Mouse (Mus musculus) liver (tissue): ENCODE measurements around the gene Phactr4.

Experiments used
- DNase-seq: peaks from one replicate; pipeline ENCODE4 v3.0.0-alpha.2; 2020; ENCODE audit warnings: mixed read lengths

Phactr4 gene

DNA sequence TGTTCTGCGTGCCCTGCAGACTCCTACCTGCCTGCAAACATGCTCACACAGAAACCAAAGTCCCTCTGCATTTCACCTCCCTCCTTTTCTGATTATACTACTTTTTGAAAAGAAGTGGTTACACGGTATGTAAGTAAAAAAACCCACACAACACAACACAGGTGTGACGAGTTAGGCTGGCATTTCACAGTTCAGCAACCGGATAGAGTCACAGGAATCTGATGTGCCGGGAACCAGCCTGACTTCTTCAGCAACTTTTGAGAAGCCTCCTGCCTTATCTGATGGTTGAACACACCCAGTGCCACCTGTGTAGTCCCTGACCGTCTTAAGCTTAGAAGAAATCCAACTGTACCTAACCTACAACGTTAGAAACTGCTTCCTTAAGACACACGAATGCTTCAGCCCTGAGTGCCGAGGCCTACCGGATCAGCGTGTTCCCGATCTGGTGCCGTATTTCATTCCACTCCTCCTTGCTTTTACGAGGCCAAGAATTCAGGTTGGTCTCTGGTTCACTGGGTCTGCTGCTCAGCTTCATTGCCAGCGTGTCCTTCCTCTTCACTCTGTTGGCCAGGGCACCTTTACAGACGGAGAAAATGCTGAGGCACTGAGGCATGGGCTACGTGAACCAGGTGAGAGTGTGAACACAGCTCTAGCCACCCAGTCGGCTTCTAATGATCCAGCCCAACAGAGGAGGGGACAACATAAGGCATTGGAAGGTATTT is 54.6 kb downstream of the Phactr4 start:
- DNase-seq: no peak

DNA sequence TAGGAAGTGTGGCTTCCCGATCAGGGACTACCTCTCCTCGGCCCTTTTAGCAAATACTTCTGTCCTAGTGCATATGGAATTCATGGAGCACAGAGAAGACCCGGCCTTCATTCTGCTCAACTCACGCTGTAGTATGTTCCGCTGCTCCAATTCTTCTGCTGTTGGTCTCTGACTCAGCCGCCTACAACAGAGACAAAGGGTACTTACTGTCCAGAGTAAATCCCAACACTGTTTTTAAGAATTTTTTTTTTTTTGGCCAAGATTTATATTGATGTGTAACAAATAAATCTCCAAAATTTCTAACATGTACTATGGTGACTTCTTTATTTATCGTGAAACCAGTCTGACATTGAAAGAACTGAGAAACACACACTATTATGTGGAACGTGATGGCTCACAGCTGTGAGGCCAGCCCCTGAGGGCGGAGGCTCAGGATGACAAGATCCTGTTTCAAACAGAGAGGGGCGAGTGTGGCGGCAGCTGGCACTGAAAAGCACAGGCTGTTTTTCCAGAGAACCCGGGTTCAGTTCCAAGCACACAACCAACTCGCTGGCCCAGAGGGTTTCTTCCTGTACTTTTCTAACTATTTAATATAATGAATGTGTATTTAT is 56.7 kb downstream of the Phactr4 start:
- DNase-seq: no peak

DNA sequence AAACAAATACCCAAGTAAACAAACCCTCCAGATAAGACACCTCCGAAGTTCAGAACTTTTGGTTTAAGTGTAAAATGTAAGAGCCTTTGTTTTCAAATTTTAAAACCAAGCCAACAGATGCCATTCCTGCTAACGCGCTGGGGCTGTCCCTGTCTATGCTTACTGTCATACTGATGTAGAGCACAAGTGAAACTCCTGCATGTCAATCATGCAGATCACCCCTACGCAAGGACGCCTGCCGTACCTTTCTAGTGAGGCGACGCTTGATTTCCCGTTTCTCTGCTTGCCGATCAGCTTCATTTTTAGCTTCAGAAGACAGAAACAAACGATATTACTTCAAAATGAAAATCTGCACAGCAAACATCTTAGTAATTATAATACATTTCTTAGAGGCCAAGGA is 58.8 kb downstream of the Phactr4 start:
- DNase-seq: no peak

DNA sequence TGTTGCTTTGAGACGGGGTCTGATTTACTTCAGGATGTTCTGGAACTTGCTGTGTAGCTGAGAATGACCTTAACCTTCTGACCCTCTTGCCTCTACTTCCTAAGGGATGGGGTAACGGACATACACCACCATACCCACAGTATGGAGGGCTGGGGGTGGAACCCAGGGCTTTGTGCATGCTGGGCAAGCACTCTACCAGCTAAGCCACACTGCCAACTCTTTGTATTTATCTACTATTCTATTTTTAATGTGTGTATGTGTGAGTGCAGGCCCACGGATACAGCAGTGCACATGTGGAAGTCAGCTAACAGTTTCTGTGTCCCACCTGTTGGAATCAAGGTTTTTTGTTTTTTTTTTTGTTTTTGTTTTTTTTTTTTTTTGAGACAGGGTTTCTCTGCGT is 62.8 kb downstream of the Phactr4 start:
- no peak for DNase-seq

DNA sequence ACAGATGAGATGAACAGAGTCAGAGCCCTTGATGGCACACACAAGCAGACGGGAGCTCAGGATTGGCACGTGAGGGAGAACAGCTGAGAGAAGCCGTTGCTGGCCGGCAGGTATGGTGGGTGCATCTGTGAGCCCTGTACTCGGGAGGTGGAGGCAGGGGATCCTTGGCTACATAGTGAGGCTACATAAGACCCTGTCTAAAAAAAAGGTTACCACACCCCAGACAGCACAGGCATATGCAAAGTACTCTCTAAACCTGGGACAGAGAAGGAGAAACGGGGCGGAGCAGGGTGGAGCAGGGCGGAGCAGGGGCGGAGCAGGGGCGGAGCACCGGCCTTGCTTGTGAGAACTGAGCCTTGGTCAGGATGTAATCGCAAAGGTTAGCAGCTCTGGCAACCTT is 66.1 kb downstream of the Phactr4 start:
- DNase-seq: peak; percentile 92

DNA sequence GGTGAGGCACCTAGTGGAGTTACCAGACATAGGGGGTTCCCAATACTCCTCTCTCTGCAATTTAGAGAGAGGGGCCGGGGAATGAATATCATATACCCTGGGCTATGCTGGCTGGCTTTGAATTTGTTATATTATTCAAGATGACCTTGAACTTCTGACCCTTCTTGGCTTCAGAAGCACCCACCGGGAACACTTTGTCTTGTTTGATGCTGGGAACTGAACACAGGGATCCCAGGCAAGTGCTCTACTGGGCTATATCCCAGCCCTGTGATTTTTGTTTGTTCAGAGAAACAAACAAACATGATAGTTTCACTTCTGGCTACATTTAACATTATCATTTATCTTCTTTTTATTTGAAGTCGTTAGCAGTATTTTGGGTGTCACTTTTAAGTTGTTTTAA is 66.9 kb downstream of the Phactr4 start:
- no peak for DNase-seq

DNA sequence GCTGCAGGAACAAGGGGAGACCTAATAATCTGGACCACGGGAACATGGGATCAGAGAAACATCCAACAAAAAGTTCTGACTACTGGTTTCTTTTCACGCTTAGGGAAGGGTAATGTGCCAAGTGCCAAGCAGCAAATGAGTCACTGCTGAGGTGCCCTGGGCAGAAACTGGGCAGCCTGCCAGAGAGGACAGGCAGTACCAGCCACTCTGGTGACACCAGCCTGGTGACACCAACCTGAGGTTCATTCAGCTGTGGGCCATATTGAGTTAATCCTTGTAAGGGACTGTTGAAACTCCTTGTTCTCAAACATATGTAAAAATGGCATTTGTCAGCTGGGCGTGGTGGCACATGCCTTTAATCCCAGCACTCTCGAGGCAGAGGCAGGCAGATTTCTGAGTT is 67.7 kb downstream of the Phactr4 start:
- no peak for DNase-seq

DNA sequence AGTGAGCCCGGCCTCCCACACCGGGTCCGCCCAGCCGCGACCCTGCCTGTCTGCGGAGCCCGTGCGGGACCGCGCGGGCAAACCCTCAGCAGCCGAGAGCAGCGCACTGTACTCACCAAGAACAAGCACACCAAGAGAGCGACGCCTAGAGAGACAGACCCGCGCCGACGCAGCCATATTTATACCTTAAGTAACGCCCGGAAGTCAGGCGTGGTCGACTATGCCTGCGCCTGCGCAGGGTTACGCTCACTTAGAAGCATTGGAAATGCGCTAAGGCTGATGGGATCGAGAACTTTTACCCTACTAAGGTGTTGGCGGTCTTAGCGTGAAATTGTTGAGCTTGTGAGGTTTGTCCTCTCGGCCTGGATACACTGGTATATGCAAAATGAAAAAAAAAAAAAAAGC is 68.8 kb downstream of the Phactr4 start, which contains the start of gene Rcc1:
Rcc1 (minus strand) TSS at position 125 of the 405 bp plus-strand sequence.
- peak; percentile 94 for DNase-seq

DNA sequence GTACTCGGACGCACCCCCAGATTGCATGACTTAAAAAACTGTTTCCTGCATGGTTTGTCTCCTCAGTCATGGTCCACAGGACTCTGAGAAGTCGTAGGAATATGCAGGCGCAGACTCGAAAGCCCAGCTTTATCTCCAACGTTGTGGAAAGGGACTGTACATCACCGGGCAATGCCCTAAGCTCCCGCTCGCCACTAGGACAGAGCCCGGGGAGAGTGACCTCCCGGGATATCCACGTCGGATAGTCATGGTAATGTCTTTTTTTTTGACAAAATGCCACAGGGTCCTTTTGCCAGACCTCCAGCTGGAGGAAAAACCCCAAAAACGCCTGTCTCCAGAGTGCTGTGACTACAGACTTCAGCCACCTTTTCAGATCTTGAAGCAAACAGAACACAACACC is 69.5 kb downstream of the Phactr4 start:
- peak; percentile 42 for DNase-seq

DNA sequence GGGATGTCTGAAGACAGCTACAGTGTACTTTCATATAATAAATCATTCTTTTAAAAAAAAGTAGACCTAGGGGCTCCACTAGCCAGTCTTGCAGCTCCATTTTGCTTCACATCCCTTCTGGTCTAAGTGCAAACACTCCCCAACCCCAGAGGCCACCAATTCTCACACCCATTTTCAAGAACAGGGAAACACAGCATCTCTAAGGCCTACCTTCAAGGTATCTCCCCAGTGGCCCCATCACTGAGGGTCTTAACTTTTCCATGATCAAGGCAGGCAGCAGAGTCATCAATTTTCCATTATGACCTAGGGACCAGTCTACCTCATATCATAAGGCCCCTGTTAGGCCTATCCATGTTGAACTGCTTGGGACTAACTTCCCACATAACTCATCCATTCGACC is 70.9 kb downstream of the Phactr4 start:
- DNase-seq: no peak

DNA sequence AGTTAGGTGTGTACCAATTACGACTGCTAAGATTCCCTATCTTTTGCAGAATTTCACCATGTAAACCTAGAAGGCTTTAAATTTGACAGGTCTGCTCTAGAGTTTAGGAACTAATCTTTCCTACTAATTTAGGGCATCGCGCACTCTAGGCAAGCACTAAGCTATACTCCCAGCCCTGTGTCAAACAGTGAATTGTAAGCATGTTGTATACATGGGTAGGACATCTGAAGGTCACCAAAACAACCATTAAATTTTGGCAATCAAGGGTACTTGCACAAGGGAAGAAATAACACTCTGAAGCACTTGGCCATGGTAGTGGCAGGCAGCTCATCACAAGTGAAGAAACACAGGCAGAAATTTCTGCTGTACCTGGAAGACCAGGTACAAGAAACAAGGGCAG is 71.4 kb downstream of the Phactr4 start:
- no peak for DNase-seq

DNA sequence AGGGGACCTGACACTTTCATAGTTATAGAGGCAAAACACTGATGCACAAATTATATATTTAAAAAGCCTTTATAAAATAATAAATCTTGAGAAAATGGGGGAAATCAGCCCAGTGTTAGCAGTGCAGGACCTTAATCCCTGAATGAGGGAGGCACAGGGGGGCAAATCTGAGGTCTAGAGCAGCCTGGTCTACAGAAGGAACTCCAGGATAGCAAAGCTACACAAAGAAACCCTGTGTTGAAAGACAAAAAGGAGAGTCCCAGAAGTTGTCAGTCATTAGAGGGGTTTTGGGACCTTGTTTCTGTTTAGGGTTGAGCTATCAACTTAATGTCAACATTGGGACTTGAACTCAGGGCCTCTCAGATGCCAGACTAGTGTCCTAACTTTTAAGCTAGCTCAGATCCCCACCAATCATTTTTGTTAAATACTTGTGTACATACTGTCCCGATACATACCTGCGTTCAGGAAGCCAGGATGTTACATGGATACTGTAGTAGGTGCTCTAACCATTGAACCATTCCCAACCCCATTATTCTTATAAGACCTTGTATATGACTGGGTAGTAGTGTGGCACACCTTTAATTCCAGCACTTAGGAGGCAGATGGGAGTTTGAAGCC is 72.1 kb downstream of the Phactr4 start:
- no peak for DNase-seq

DNA sequence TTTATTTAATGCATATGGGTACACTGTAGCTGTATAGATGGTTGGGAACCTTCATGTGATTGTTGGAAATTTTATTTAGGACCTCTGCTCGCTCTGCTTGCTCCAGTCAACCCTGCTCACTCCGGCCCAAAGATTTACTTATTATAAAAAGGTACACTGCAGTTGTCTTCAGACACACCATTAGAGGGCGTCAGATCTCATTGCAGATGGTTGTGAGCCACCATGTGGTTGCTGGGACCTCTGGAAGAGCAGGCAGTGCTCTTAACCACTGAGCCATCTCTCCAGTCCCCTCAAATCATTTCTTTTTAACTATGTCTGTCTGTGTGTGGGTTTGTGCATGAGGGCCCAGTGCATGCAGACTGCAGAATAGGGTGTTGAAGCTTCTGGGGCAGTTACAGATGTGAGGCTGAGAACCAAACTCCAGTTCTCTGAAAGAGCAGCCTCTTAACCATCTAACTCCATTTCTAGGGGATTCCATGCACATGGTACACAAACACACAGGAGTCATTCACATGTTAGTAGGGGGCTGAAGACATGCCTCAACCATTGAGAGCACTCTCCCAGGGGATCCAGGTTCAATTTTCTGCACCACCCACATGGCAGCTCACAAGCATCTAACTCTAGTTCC is 72.7 kb downstream of the Phactr4 start:
- no peak for DNase-seq

DNA sequence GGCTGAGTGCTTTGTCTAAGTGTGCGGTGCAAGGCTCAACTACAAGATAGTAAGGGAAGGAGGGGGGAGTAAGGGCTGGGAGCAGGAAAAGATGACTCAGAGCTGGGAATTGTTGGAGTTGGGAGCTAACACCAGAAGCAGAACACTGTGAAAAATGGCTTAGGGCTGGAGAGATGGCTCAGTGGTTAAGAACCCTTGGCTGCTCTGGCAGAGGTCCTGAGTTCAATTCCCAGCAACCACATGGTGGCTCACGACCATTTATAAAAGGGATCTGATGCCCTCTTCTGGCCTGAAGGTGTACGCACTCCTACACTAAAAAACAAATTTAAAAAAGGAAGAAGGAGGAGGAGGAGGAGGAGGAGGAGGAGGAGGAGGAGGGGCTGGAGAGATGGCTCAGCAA is 75.6 kb downstream of the Phactr4 start:
- no peak for DNase-seq

DNA sequence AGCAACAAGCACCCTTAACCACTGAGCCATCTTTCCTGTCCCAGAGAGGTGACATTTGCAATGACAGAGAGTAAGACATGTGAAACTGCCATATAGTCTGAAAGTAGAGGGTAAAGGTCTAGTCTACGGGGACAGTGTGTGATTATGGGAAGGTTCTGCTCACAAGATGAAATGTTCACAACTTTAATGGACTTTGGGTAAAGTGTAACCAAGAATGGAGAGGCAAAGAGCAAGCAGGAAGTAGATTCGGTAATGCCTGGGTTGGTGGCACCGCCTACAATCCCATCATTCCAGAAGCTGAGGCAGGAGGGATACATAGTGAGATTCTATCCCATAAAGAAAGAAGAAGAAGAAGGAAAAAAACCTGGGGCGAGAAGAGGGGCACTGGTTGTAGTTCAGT is 76.0 kb downstream of the Phactr4 start:
- DNase-seq: no peak

DNA sequence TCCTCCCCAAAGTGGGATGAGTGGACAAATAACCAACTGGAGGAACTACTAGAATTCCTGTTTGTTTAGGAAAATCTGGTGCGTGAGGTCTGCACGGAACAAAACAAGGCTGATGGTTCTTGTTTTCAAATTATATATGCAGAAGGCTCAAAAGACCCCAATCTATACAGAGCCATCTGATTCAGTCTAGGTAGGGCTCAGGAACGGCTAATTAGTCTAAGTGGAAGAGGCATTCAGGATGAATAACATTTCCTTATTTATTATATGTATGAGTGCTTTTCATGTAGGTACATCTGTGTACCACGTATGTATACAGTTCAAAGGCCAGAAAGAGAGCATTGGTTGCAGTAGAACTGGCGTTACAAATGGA is 76.5 kb downstream of the Phactr4 start:
- no peak for DNase-seq

DNA sequence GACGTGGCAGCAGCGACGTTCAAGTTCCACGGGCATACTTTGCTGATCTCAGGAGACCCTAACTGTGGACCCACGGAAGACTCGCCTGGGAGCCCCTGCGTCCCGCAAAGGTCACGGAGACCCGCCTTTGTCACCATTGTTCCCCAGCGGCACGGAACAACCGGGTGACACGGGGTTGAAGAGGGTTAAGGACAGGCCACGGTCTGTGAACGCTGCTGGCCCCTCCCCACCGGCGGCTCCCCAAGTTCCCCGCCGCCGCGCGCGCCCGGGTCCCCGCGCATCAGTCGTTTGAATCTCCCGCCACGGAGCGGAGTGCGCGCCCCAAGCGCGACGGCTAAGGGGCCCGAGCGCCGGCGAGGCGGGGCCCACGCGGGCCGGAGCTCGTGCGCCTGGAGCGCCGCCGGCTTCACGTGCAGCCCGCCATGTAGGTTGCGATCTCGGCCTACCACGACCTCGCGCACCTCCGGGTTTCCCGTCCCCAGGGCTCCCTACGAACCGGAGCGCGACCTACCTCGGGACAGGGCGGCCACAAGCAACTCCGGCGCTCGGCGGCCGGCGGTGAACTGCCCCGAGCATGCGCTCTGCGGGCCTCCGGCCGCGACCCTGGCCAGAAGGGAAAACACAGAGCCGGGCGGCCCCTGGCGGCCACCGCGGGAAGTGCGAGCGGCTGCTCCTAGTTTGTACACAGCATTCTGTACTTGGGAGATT is 77.0 kb downstream of the Phactr4 start:
- DNase-seq: peak; percentile 96

DNA sequence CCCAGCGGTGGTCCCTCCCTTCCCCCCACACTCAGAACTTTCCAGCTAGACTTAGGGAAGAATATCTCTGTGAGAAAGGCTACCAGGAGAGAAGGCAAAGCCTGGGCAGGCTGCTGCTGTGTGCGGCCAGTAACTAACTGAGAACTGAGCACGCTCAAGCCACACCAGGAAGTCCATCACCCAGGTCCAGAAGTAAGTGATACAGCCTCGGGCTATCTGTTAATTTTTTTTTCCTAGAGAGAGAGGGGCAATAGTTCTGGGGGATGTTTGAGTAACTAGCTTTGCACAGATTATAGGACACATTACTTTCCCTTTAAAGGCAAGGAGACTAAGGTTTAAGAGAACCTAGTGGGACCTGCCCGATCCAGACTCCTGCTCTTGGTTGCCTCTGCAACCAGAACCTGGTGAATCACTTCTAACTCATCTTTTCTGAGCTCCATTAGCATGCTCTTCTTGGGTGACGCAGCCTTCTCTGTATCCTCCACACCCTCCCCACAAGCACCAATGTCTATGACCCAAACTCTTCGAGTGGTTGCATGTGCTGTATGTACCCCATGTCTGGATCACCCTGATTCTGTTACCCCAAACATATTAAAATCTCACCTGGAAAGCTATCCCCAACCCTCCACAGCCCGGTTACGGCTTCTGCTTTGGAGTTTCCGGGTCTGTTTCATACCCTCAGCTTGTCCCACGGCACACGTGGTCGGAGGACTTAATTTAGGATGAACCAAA is 77.7 kb downstream of the Phactr4 start:
- DNase-seq: peak; percentile 50

DNA sequence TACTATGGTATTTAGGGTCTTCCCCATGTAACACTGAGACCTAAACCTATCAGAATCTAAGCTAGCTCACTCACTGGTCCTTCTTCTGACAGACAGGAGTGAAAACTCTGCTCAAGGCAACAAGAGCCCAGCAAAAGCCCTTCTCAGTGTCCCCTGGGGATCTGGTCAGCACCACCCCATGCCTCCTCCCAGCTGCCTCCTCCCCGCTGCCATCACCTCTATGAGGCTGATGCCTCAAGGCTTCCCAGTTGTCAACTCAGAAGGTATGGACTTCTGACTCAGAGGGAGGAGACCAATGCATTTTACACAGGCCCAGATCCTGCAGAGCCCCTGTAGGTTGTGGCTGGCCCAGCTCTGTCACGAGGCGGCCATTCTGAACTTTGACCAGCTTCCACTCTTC is 80.8 kb downstream of the Phactr4 start:
- DNase-seq: no peak

DNA sequence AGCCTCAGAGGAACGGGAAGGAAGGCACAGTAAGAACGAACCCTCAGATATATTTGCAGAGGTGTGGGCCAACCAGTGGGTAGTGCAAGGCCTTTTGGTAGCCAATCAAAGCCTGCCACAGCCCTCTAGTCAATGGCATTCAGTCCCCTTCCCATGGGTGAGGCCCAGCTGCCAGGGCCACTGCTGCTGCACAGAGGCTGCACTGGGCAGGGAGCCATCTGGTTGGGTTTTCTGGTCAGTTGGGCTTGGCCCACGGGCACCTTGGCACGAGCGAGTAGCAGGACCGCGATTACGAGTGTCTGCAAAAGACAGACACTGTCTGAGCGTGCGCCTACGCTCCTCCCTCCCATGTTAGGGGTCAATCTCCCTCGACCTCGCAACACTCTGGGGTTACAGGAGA is 83.3 kb downstream of the Phactr4 start:
- DNase-seq: no peak

DNA sequence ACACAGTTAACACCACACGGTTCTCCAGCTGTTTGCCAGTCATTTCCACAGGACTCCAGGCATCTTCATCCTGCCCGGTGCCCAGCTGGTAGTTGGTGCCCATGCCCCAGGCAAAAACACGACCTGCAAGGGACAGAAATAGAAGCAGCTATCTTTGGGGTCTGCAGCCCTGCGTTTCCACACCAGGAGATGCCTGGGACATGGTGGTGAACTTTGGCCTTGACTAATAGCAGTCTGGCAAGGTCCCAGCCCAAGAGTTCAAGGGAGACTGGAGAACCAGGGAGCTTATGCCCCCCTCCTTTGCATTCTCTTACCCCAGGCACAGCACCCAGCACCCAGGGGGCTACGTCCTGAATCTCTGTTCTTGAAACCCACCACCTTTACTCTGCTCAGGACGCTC is 89.4 kb downstream of the Phactr4 start:
- no peak for DNase-seq

DNA sequence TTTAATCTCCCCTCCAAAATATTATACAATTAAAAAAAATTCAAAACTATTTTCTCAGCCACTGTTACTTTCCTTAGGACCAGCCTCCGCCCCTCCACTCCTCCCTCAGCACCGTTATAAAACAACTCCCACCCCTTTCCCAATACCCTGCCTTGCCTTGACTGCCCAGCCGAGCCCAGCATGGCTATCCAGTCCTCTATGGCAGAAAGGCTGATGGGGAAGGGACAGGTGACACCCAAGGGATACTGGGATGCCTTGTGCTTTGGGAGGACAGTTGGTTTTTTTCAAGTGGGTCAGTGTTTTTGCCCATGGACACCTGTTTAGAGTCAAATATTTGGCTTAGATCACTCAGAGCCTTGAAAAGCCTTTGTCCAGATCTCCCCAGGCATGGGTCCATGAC is 90.3 kb downstream of the Phactr4 start:
- no peak for DNase-seq
